ENCODE assay signal across 27 mouse cellular contexts in genomic region chr8:90504521-90504920, GRCm38 (mm10).
DNase-seq lines count a peak whose midpoint lies in the region; ATAC-seq lines count a peak whose summit lies in the region.
"Had no signal": no experiment of that assay in that cellular context is flagged by ENCODE, and none has a peak within 500 bp of the region (broad histone marks: within the 10 kb centered on the region; RNA-seq: fewer than 3 reads in every experiment).

No protein-coding gene starts in this region.

- H3K4me3 ChIP-seq in intestine, embryonic 14.5 days (ENCODE audit: low read depth, low read length) = no peak overlapping the region
- no peak overlapping the region for H3K4me3 ChIP-seq in intestine, embryonic 15.5 days (replicated peaks)
- H3K4me3 ChIP-seq in kidney, embryonic 15.5 days (replicated peaks) = no peak overlapping the region
- H3K4me3 ChIP-seq: embryonic facial prominence, embryonic 12.5 days; embryonic facial prominence, embryonic 15.5 days; heart, embryonic 12.5 days; heart, embryonic 15.5 days; hindbrain, embryonic 10.5 days; hindbrain, embryonic 13.5 days had no signal

- ATAC-seq in intestine, embryonic 14.5 days (replicated peaks; ENCODE audit: low FRiP score, low TSS enrichment, low read depth) = no peak
- ATAC-seq in intestine, embryonic 15.5 days = no peak
- ATAC-seq in kidney, embryonic 15.5 days (replicated peaks; ENCODE audit: low FRiP score) = no peak
- ATAC-seq: CD4-positive, CD25-positive, alpha-beta regulatory T cell, adult 4 months; forebrain, embryonic 14.5 days; forebrain, postnatal 0 days; hindbrain, embryonic 16.5 days had no signal

- no peaks in the 10 kb centered on the region for H3K4me1 ChIP-seq in intestine, embryonic 14.5 days (replicated peaks; ENCODE audit: control insufficient read depth, insufficient read depth, low read length)
- H3K4me1 ChIP-seq in intestine, embryonic 15.5 days (replicated peaks) = no peaks in the 10 kb centered on the region
- no peaks in the 10 kb centered on the region for H3K4me1 ChIP-seq in kidney, embryonic 15.5 days
- H3K4me1 ChIP-seq: embryonic facial prominence, embryonic 12.5 days; embryonic facial prominence, embryonic 15.5 days; hindbrain, embryonic 10.5 days; hindbrain, embryonic 13.5 days had no signal

- H3K9me3 ChIP-seq in intestine, embryonic 14.5 days (ENCODE audit: control insufficient read depth, low read length) = no peaks in the 10 kb centered on the region
- H3K9me3 ChIP-seq in intestine, embryonic 15.5 days = no peaks in the 10 kb centered on the region
- H3K9me3 ChIP-seq in kidney, embryonic 15.5 days (replicated peaks) = no peaks in the 10 kb centered on the region
- H3K9me3 ChIP-seq: embryonic facial prominence, embryonic 12.5 days; embryonic facial prominence, embryonic 15.5 days; heart, embryonic 15.5 days; hindbrain, embryonic 13.5 days had no signal

- H3K27ac ChIP-seq in intestine, embryonic 14.5 days (ENCODE audit: low read depth) = no peak overlapping the region
- H3K27ac ChIP-seq in intestine, embryonic 15.5 days = no peak overlapping the region
- no peak overlapping the region for H3K27ac ChIP-seq in kidney, embryonic 15.5 days
- H3K27ac ChIP-seq: embryonic facial prominence, embryonic 12.5 days; embryonic facial prominence, embryonic 15.5 days; heart, embryonic 15.5 days; hindbrain, embryonic 10.5 days; hindbrain, embryonic 13.5 days had no signal

- H3K27me3 ChIP-seq in intestine, embryonic 14.5 days (replicated peaks; ENCODE audit: control insufficient read depth, insufficient read depth, low read length) = no peaks in the 10 kb centered on the region
- H3K27me3 ChIP-seq in intestine, embryonic 15.5 days (replicated peaks) = no peaks in the 10 kb centered on the region
- no peaks in the 10 kb centered on the region for H3K27me3 ChIP-seq in kidney, embryonic 15.5 days
- H3K27me3 ChIP-seq: embryonic facial prominence, embryonic 12.5 days; embryonic facial prominence, embryonic 15.5 days; heart, embryonic 12.5 days; heart, embryonic 15.5 days; hindbrain, embryonic 13.5 days had no signal

- 86% methylated on average over 5 of the region's 5 CpGs for WGBS in intestine, embryonic 14.5 days
- WGBS in intestine, embryonic 15.5 days = 79% methylated on average over 5 of the region's 5 CpGs
- 76% methylated on average over 5 of the region's 5 CpGs for WGBS in kidney, embryonic 15.5 days

- DNase-seq in intestine, embryonic 14.5 days (ENCODE audit: low spot score) = peak; percentile 39
- DNase-seq in right cerebral cortex, adult 18-20 months = peak; percentile 49
- DNase-seq in right cerebral cortex, postnatal 25 days = no peak
- peak; percentile 64 for DNase-seq in right cerebral cortex, postnatal 14 days
- DNase-seq in adrenal gland, postnatal 10 days = no peak
- DNase-seq: adrenal gland, adult 8-10 months; adrenal gland, postnatal 36 days; cerebellum, adult 11 months; cerebellum, adult 2 months; cerebellum, adult 9-11 months; cerebellum, postnatal 25 days; forebrain, postnatal 0 days; gastrocnemius, postnatal 10 days; gastrocnemius, postnatal 36 days; heart, postnatal 10 days; heart, postnatal 36 days had no signal

- H3K4me2 ChIP-seq in intestine, embryonic 14.5 days (ENCODE audit: low read length) = no peak overlapping the region
- no peak overlapping the region for H3K4me2 ChIP-seq in intestine, embryonic 15.5 days (replicated peaks)
- H3K4me2 ChIP-seq in kidney, embryonic 15.5 days = no peak overlapping the region
- H3K4me2 ChIP-seq: embryonic facial prominence, embryonic 12.5 days; embryonic facial prominence, embryonic 15.5 days; heart, embryonic 12.5 days; heart, embryonic 15.5 days; hindbrain, embryonic 13.5 days had no signal

- no peak overlapping the region for H3K9ac ChIP-seq in intestine, embryonic 14.5 days (ENCODE audit: low read length)
- no peak overlapping the region for H3K9ac ChIP-seq in intestine, embryonic 15.5 days
- H3K9ac ChIP-seq in kidney, embryonic 15.5 days = no peak overlapping the region
- H3K9ac ChIP-seq: embryonic facial prominence, embryonic 12.5 days; embryonic facial prominence, embryonic 15.5 days; forebrain, postnatal 0 days; heart, embryonic 12.5 days; heart, embryonic 15.5 days; hindbrain, embryonic 13.5 days had no signal

- H3K36me3 ChIP-seq in intestine, embryonic 14.5 days (ENCODE audit: control insufficient read depth, insufficient read depth, low read length) = no peaks in the 10 kb centered on the region
- H3K36me3 ChIP-seq in intestine, embryonic 15.5 days = no peaks in the 10 kb centered on the region
- no peaks in the 10 kb centered on the region for H3K36me3 ChIP-seq in kidney, embryonic 15.5 days
- H3K36me3 ChIP-seq: embryonic facial prominence, embryonic 12.5 days; embryonic facial prominence, embryonic 15.5 days; heart, embryonic 12.5 days; heart, embryonic 15.5 days; hindbrain, embryonic 10.5 days; hindbrain, embryonic 13.5 days had no signal

Comparison
In these comparisons a context has a peak if more than half of its experiments do, and no peak if none do; other contexts are left out.
1. DNase-seq: peak in intestine, embryonic 14.5 days (single experiment), right cerebral cortex, adult 18-20 months (single experiment) and right cerebral cortex, postnatal 14 days (single experiment); none in right cerebral cortex, postnatal 25 days (single experiment) and adrenal gland, postnatal 10 days (single experiment).